In the genomic region with DNA sequence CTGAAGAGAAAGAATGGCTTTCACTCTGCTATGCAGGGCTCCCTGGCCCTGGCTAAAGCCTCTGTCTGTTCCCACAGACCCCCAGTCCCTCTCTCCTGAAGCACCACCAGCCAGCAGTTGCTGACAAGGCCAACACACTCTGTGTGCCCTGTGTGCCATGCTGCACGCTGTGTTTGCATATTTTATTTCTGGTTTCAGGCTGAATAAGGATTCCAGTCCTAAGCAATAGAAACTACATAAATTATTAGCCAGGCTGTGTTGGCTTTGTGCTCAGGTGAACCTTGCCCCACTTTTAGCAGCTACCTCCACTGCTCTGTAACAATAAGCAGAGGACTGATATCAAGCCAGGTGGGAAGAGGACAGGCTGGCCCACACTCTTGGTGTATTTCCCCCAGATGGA, we compare ENCODE assay signal across 19 mouse cellular contexts. TPM values are rescaled to one million over a fixed set of nuclear protein-coding genes. Genes with fewer than 3 reads are reported as not detected.
DNase-seq lines count a peak whose midpoint lies in the region; ATAC-seq and TF ChIP-seq lines count a peak whose summit lies in the region.
"Had no signal": no experiment of that assay in that cellular context is flagged by ENCODE, and none has a peak within 500 bp of the region (broad histone marks: within the 10 kb centered on the region; RNA-seq: fewer than 3 reads in every experiment).

No protein-coding gene starts in this region.

- no peaks in the 10 kb centered on the region for H3K36me3 ChIP-seq in liver, adult 2 months (ENCODE audit: control insufficient read depth, insufficient read depth, low read length)
- H3K36me3 ChIP-seq in stomach, embryonic 16.5 days (ENCODE audit: control insufficient read depth, insufficient read depth, low read length) = no peaks in the 10 kb centered on the region
- H3K36me3 ChIP-seq: embryonic facial prominence, embryonic 12.5 days; limb, embryonic 15.5 days; midbrain, embryonic 10.5 days had no signal

- peak; percentile 94 for DNase-seq in liver, adult 2 months (ENCODE audit: extremely low read depth, low read depth, low spot score)
- DNase-seq in liver = no peak
- peak; percentile 91 for DNase-seq in kidney, adult 11 months
- peak; percentile 59 for DNase-seq in kidney, postnatal 10 days
- no peak for DNase-seq in lung, postnatal 25 days (ENCODE audit: low spot score)
- no peak for DNase-seq in layer of hippocampus, adult 8-10 months (ENCODE audit: low spot score in 2 of 2)
- no peak for DNase-seq in right cerebral cortex, postnatal 10 days (ENCODE audit: low spot score in 2 of 2)
- DNase-seq: cerebellum, postnatal 36 days; forebrain, postnatal 0 days; gastrocnemius, postnatal 14 days; heart, postnatal 36 days; lung, postnatal 36 days had no signal

- H3K4me3 ChIP-seq in liver, adult 2 months (ENCODE audit: insufficient read depth, low read depth, low read length) = no peak overlapping the region
- no peak overlapping the region for H3K4me3 ChIP-seq in stomach, embryonic 16.5 days (replicated peaks; ENCODE audit: low read length)
- H3K4me3 ChIP-seq: embryonic facial prominence, embryonic 12.5 days; limb, embryonic 15.5 days; midbrain, embryonic 10.5 days had no signal

- TF ChIP-seq POLR2A in liver, adult 2 months (IDR thresholded peaks at IDR 0.05; ENCODE audit: extremely low read depth, insufficient read depth, low read length) = no peak

- 28% methylated on average over 1 of the region's 1 CpGs for WGBS in liver, adult 2 months
- 53% methylated on average over 1 of the region's 1 CpGs for WGBS in stomach, embryonic 16.5 days

- H3K79me2 ChIP-seq in liver, adult 2 months (ENCODE audit: control insufficient read depth, insufficient read depth, low read length) = no peaks in the 10 kb centered on the region

- peak overlapping the region; percentile 79 for H3K27ac ChIP-seq in liver, adult 2 months (replicated peaks; ENCODE audit: insufficient read depth, low read depth, low read length)
- peak overlapping the region; percentile 88 for H3K27ac ChIP-seq in stomach, embryonic 16.5 days (ENCODE audit: low read length)
- H3K27ac ChIP-seq: embryonic facial prominence, embryonic 12.5 days; limb, embryonic 15.5 days; midbrain, embryonic 10.5 days had no signal

- H3K4me2 ChIP-seq in stomach, embryonic 16.5 days (ENCODE audit: low read depth, low read length) = no peak overlapping the region
- H3K4me2 ChIP-seq: embryonic facial prominence, embryonic 12.5 days; heart, embryonic 11.5 days; limb, embryonic 15.5 days had no signal

- ATAC-seq in stomach, embryonic 16.5 days (ENCODE audit: insufficient read depth, low FRiP score) = peak; percentile 41; the same call in 1 of the 2 replicates
- ATAC-seq: forebrain, postnatal 0 days; hindbrain, embryonic 16.5 days; Patski had no signal

- H3K9ac ChIP-seq in liver, adult 2 months (ENCODE audit: low read depth, low read length) = no peak overlapping the region
- H3K9ac ChIP-seq in stomach, embryonic 16.5 days (ENCODE audit: low read length) = peak overlapping the region; percentile 42; the same call in 1 of the 2 replicates
- H3K9ac ChIP-seq: embryonic facial prominence, embryonic 12.5 days; forebrain, postnatal 0 days; limb, embryonic 15.5 days had no signal

- TF ChIP-seq CTCF in liver, adult 2 months (IDR thresholded peaks at IDR 0.05; ENCODE audit: low read depth, low read length) = no peak

- no peaks in the 10 kb centered on the region for H3K27me3 ChIP-seq in liver, adult 2 months (ENCODE audit: control insufficient read depth, insufficient read depth, low read length)
- no peaks in the 10 kb centered on the region for H3K27me3 ChIP-seq in stomach, embryonic 16.5 days (ENCODE audit: control insufficient read depth, insufficient read depth, low read length)
- H3K27me3 ChIP-seq: embryonic facial prominence, embryonic 12.5 days; limb, embryonic 15.5 days; Patski had no signal

- H3K9me3 ChIP-seq in stomach, embryonic 16.5 days (replicated peaks; ENCODE audit: control insufficient read depth, low read length) = no peaks in the 10 kb centered on the region
- H3K9me3 ChIP-seq: embryonic facial prominence, embryonic 12.5 days; limb, embryonic 15.5 days; midbrain, embryonic 10.5 days had no signal

- peaks cover 12% of the 10 kb centered on the region; the same call in 1 of the 2 replicates for H3K4me1 ChIP-seq in liver, adult 2 months (ENCODE audit: control insufficient read depth, insufficient read depth, low read length)
- H3K4me1 ChIP-seq in stomach, embryonic 16.5 days (ENCODE audit: control insufficient read depth, insufficient read depth, low read length) = peaks cover 19% of the 10 kb centered on the region
- H3K4me1 ChIP-seq: midbrain, embryonic 10.5 days had no signal

RNA-seq across cellular contexts. Expression of a gene that starts 44.2 kb away (rescaled TPM):
- total RNA-seq in liver, adult 2 months (2014; rRNA removed) = 0.46 and 0.67 TPM in 2 replicates
- polyA plus RNA-seq in liver, adult 2 months (2012; rRNA removed) = 0.34 and 0.45 TPM in 2 replicates
- 20.1 and 20.6 TPM in 2 replicates for polyA plus RNA-seq in stomach, embryonic 16.5 days (2015; fragmentation: Nextera tagmentation; extraction: Ambion mirVana)
- total RNA-seq in layer of hippocampus, adult 8-10 months (2022) = 10 to 100 TPM; 21.2 to 23.1 (median 22.6) TPM

Comparison
In these comparisons a context has a peak if more than half of its experiments do, and no peak if none do; other contexts are left out.
1. DNase-seq: peak in liver, adult 2 months (single experiment), kidney, adult 11 months (single experiment) and kidney, postnatal 10 days (single experiment); none in liver (single experiment), lung, postnatal 25 days (single experiment), layer of hippocampus, adult 8-10 months (0 of 2) and right cerebral cortex, postnatal 10 days (0 of 2).
2. RNA of a gene that starts 44.2 kb away (total RNA-seq): 21.2 to 23.1 TPM in layer of hippocampus, adult 8-10 months; 0.46 to 0.67 TPM in liver, adult 2 months; every median in the first group is over 10 times any median in the second.